Mouse (Mus musculus) stomach, embryonic 16.5 days (tissue): ENCODE results near the gene Capn1. TPM values are rescaled to one million over a fixed set of nuclear protein-coding genes. Genes with fewer than 3 reads are reported as not detected.

Experiments used
- ATAC-seq: fragments of 200-750 bp; cut with Nextera tagmentation; 2 replicates; pipeline ENCODE4 v1.8.0; 2017; ENCODE audit warnings: moderate number of reproducible peaks, moderate TSS enrichment; ENCODE audit not compliant: insufficient read depth, low FRiP score
- H3K27ac ChIP-seq: fragments of 300-500 bp; sonication (generic); 2 replicates; pipeline ENCODE4 v1.5.1; 2014; ENCODE audit warnings: low read length
- H3K27me3 ChIP-seq: fragments of 300-500 bp; sonication (generic); 2 replicates; pipeline ENCODE4 v1.6.1; 2014; ENCODE audit warnings: low read length, control low read depth, mixed read lengths; ENCODE audit not compliant: control insufficient read depth, insufficient read depth
- H3K36me3 ChIP-seq: fragments of 300-500 bp; sonication (generic); 2 replicates; pipeline ENCODE4 v1.6.1; 2014; ENCODE audit warnings: low read length; ENCODE audit not compliant: control insufficient read depth, insufficient read depth
- H3K4me1 ChIP-seq: fragments of 300-500 bp; sonication (generic); 2 replicates; pipeline ENCODE4 v1.6.1; 2014; ENCODE audit warnings: low read length, control low read depth, mixed read lengths; ENCODE audit not compliant: control insufficient read depth, insufficient read depth
- H3K4me2 ChIP-seq: fragments of 300-500 bp; sonication (generic); 2 replicates; pipeline ENCODE4 v1.6.1; 2014; ENCODE audit warnings: low read depth, low read length, mixed read lengths
- H3K4me3 ChIP-seq: fragments of 300-500 bp; sonication (generic); replicated peaks from 2 replicates; pipeline ENCODE4 v1.5.1; 2014; ENCODE audit warnings: mild to moderate bottlenecking, low read length
- H3K9ac ChIP-seq: fragments of 300-500 bp; sonication (generic); 2 replicates; pipeline ENCODE4 v1.6.1; 2014; ENCODE audit warnings: low read length
- H3K9me3 ChIP-seq: fragments of 300-500 bp; sonication (generic); replicated peaks from 2 replicates; pipeline ENCODE4 v1.6.1; 2016; ENCODE audit warnings: low read length, control low read depth; ENCODE audit not compliant: control insufficient read depth
- WGBS: fragments of 180-500 bp; shearing (Covaris S2); extraction: QIAGEN DNeasy Blood & Tissue Kit; methylation state at CpG from one replicate; pipeline ENCODE4 v1.1.7; 2014; 5-methylcytosine and 5-hydroxymethylcytosine counted together
- polyA plus RNA-seq: library from polyadenylated mRNA; unstranded; fragments of >200 nt; fragmentation: Nextera tagmentation; extraction: Ambion mirVana; gene quantifications from 2 replicates; pipeline ENCODE4 v1.2.1, GENCODE M21; 2015

Gene Capn1
- polyA plus RNA-seq, 1 experiment from 2014 or later = 22.0 TPM

- H3K4me1 ChIP-seq = peaks cover 8% of the 10 kb centered on the region; the same call in 1 of the 2 replicates
- H3K27me3 ChIP-seq = no peaks in the 10 kb centered on the region
- H3K36me3 ChIP-seq = 0 out of 2 replicates have a peak, but pooled peaks cover 2% of the 10 kb centered on the region
- 0 out of 2 replicates have a peak overlapping the region, but pooled peaks have one; percentile 8 for H3K9ac ChIP-seq
- no peaks in the 10 kb centered on the region for H3K9me3 ChIP-seq
- WGBS = 82% methylated on average over 10 of the region's 10 CpGs
- 0 out of 2 replicates have a peak overlapping the region, but pooled peaks have one; percentile 13 for H3K4me2 ChIP-seq
- H3K4me3 ChIP-seq = no peak overlapping the region
- no peak for ATAC-seq
- H3K27ac ChIP-seq = peak overlapping the region; percentile 90
Measured at GRCm38 (mm10) chr19:5954936-5955335, 60.8 kb downstream of the Capn1 start.

DNA sequence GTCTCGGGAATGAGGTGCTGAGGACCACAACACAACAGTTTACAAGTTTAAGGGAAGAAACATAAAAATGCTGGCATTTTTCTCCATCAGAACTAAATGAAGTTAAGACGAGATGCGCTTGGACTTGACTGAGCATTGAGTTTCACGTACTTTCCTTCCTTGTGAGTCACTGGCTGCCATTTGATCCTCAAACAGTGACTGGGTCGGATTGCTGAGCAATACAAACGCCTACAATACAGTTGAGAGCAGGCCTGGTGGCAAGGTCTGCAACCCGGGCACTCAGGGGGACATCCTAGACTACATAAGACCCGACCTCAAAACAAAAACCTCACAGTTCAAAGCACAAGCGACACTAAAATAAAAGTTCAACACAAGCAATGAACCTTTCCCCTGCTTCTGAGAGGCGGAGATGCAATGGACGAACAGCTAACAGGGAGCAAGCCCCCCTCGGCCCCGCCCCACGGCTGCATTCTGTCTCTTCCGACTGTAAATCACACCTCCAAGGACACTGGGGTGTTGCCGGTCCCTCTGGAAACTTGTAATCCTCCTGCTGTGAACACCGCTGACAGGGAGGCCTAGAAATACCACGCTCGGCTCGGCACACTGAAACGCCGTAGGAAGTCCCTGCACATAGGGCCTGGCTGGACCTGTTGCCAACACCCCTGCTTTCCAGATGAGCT lies 61.5 kb downstream of the Capn1 start:
- ATAC-seq = no peak
- no peaks in the 10 kb centered on the region for H3K9me3 ChIP-seq
- peak overlapping the region; percentile 90 for H3K27ac ChIP-seq
- H3K27me3 ChIP-seq = no peaks in the 10 kb centered on the region
- peaks cover 8% of the 10 kb centered on the region; the same call in 1 of the 2 replicates for H3K4me1 ChIP-seq
- no peak overlapping the region for H3K4me2 ChIP-seq
- WGBS = 73% methylated on average over 22 of the region's 22 CpGs
- H3K9ac ChIP-seq = no peak overlapping the region
- H3K36me3 ChIP-seq = 0 out of 2 replicates have a peak, but pooled peaks cover 5% of the 10 kb centered on the region
- no peak overlapping the region for H3K4me3 ChIP-seq

GRCm38 (mm10) chr19:5953201-5953770 lies 62.4 kb downstream of the Capn1 start:
- Histone ChIP-seq H3K9ac (no peak overlapping the region), H3K27me3 (no peaks in the 10 kb centered on the region), H3K4me3 (no peak overlapping the region), H3K27ac (no peak overlapping the region), H3K9me3 (no peaks in the 10 kb centered on the region), H3K4me1 (peaks cover 8% of the 10 kb centered on the region; the same call in 1 of the 2 replicates), H3K36me3 (0 out of 2 replicates have a peak, but pooled peaks cover 5% of the 10 kb centered on the region), H3K4me2 (no peak overlapping the region)
- WGBS = 93% methylated on average over 19 of the region's 19 CpGs
- ATAC-seq = no peak

GRCm38 (mm10) chr19:5952071-5952691 lies 63.5 kb downstream of the Capn1 start:
- Histone ChIP-seq H3K4me3 (no peak overlapping the region), H3K9me3 (no peaks in the 10 kb centered on the region), H3K4me1 (peaks cover 8% of the 10 kb centered on the region; the same call in 1 of the 2 replicates), H3K4me2 (no peak overlapping the region), H3K9ac (no peak overlapping the region; the same call in 1 of the 2 replicates), H3K27ac (peak overlapping the region; percentile 53; the same call in 1 of the 2 replicates), H3K36me3 (0 out of 2 replicates have a peak, but pooled peaks cover 3% of the 10 kb centered on the region), H3K27me3 (no peaks in the 10 kb centered on the region)
- ATAC-seq = peak; percentile 34
- WGBS = 73% methylated on average over 13 of the region's 13 CpGs

- peak overlapping the region; percentile 31; the same call in 1 of the 2 replicates for H3K27ac ChIP-seq
- 84% methylated on average over 16 of the region's 16 CpGs for whole genome bisulfite sequencing
- H3K4me1 ChIP-seq = peaks cover 8% of the 10 kb centered on the region; the same call in 1 of the 2 replicates
- H3K36me3 ChIP-seq = 0 out of 2 replicates have a peak, but pooled peaks cover 3% of the 10 kb centered on the region
- ATAC-seq = no peak
- no peak overlapping the region for H3K4me2 ChIP-seq
- no peak overlapping the region for H3K4me3 ChIP-seq
- H3K27me3 ChIP-seq = no peaks in the 10 kb centered on the region
- H3K9ac ChIP-seq = no peak overlapping the region
- H3K9me3 ChIP-seq = no peaks in the 10 kb centered on the region
Measured at GRCm38 (mm10) chr19:5951631-5952030, 64.1 kb downstream of the Capn1 start.

GRCm38 (mm10) chr19:5950218-5950617 lies 65.5 kb downstream of the Capn1 start:
- Histone ChIP-seq H3K9ac (no peak overlapping the region), H3K4me3 (no peak overlapping the region), H3K4me2 (no peak overlapping the region), H3K27ac (no peak overlapping the region), H3K36me3 (0 out of 2 replicates have a peak, but pooled peaks cover 3% of the 10 kb centered on the region), H3K27me3 (no peaks in the 10 kb centered on the region), H3K9me3 (no peaks in the 10 kb centered on the region), H3K4me1 (peaks cover 16% of the 10 kb centered on the region)
- ATAC-seq = no peak
- WGBS = 87% methylated on average over 11 of the region's 11 CpGs

GRCm38 (mm10) chr19:5945891-5946290 lies 69.8 kb downstream of the Capn1 start:
- Histone ChIP-seq H3K4me2 (no peak overlapping the region), H3K4me1 (peaks cover 22% of the 10 kb centered on the region), H3K9ac (0 out of 2 replicates have a peak overlapping the region, but pooled peaks have one; percentile 8), H3K27ac (peak overlapping the region; percentile 39), H3K27me3 (no peaks in the 10 kb centered on the region), H3K9me3 (no peaks in the 10 kb centered on the region), H3K4me3 (no peak overlapping the region), H3K36me3 (0 out of 2 replicates have a peak, but pooled peaks cover 3% of the 10 kb centered on the region)
- 47% methylated on average over 8 of the region's 8 CpGs for WGBS
- peak; percentile 44; the same call in 1 of the 2 replicates for ATAC-seq

- Histone ChIP-seq H3K4me1 (peaks cover 28% of the 10 kb centered on the region), H3K9ac (peak overlapping the region; percentile 8; the same call in 1 of the 2 replicates), H3K4me2 (no peak overlapping the region), H3K27ac (peak overlapping the region; percentile 39), H3K9me3 (no peaks in the 10 kb centered on the region), H3K36me3 (0 out of 2 replicates have a peak, but pooled peaks cover 3% of the 10 kb centered on the region), H3K27me3 (no peaks in the 10 kb centered on the region), H3K4me3 (no peak overlapping the region)
- 60% methylated on average over 7 of the region's 7 CpGs for WGBS
- ATAC-seq = peak; percentile 77; the same call in 1 of the 2 replicates
Measured at GRCm38 (mm10) chr19:5945027-5945426, 70.7 kb downstream of the Capn1 start.
